Mouse (Mus musculus) kidney, adult 2 months (tissue): ENCODE measurements around the gene Katnal1.

Source experiments
- CTCF ChIP-seq: fragments of 200-500 bp; conservative IDR thresholded peaks from 2 replicates; pipeline ENCODE4 v1.5.1; 2011; ENCODE audit warnings: low read depth, mild to moderate bottlenecking, control low read depth, low read length, moderate library complexity, mixed read lengths; ENCODE audit not compliant: insufficient read depth, insufficient read length
- POLR2A ChIP-seq: fragments of 200-500 bp; IDR thresholded peaks from one replicate; pipeline ENCODE4 v1.6.1; 2011; ENCODE audit warnings: low read depth, low read length, control low read depth

GRCm38 (mm10) chr5:148908191-148909056 is 20.7 kb downstream of the Katnal1 start:
- TF ChIP-seq CTCF (no peak), POLR2A (no peak)
